Mouse (Mus musculus) cerebellum, postnatal 4 days (tissue): ENCODE data around the gene Tmem259.
A peak's percentile ranks its signal among the peaks of the same experiment; 100 is the strongest.

Experiments used
- DNase-seq, 2 experiments: peaks; one replicate each; pipeline ENCODE4 v3.0.0; 2022; ENCODE audit warnings: low spot score in 2 of 2, mixed read lengths in 1 of 2

Tmem259 gene

GRCm38 (mm10) chr10:80016511-80016910, 32.4 kb upstream of the Tmem259 start, which contains the start of gene Arhgap45:
Gene Arhgap45 (plus strand): TSS chr10:80016653.
- DNase-seq = no peak

GRCm38 (mm10) chr10:80015583-80015982, 31.5 kb upstream of the Tmem259 start:
- no peak for DNase-seq

GRCm38 (mm10) chr10:80014484-80015290, 30.6 kb upstream of the Tmem259 start:
- DNase-seq = no peak

- no peak for DNase-seq
Observed at GRCm38 (mm10) chr10:80013609-80014008, 29.5 kb upstream of the Tmem259 start.

GRCm38 (mm10) chr10:80011740-80012139, 27.6 kb upstream of the Tmem259 start:
- no peak for DNase-seq

- DNase-seq = no peak
Observed at GRCm38 (mm10) chr10:80004233-80004705, 20.1 kb upstream of the Tmem259 start.

- no peak for DNase-seq
Observed at GRCm38 (mm10) chr10:80003374-80004232, 19.5 kb upstream of the Tmem259 start.

GRCm38 (mm10) chr10:80002829-80003228, 18.7 kb upstream of the Tmem259 start:
- DNase-seq = no peak

GRCm38 (mm10) chr10:80001945-80002344, 17.8 kb upstream of the Tmem259 start:
- DNase-seq = no peak

GRCm38 (mm10) chr10:79997819-79998218, 13.7 kb upstream of the Tmem259 start:
- DNase-seq = peak in 1 of 2 experiments; percentile 66

- peak in 1 of 2 experiments; percentile 72 for DNase-seq
Observed at GRCm38 (mm10) chr10:79997034-79997760, 13.1 kb upstream of the Tmem259 start.

GRCm38 (mm10) chr10:79996272-79997033, 12.3 kb upstream of the Tmem259 start, which contains the start of gene Abca7:
Gene Abca7 (plus strand): TSS chr10:79996494.
- peak; percentile 98 to 99 for DNase-seq

- DNase-seq = no peak
Observed at GRCm38 (mm10) chr10:79995636-79996035, 11.5 kb upstream of the Tmem259 start.

GRCm38 (mm10) chr10:79994397-79995115, 10.4 kb upstream of the Tmem259 start:
- no peak for DNase-seq

GRCm38 (mm10) chr10:79991548-79991947, 7.4 kb upstream of the Tmem259 start:
- DNase-seq = no peak

- no peak for DNase-seq
Observed at GRCm38 (mm10) chr10:79991099-79991498, 7.0 kb upstream of the Tmem259 start.

- no peak for DNase-seq
Observed at GRCm38 (mm10) chr10:79989870-79990269, 5.7 kb upstream of the Tmem259 start.

- no peak for DNase-seq
Observed at GRCm38 (mm10) chr10:79989272-79989786, 5.2 kb upstream of the Tmem259 start.

GRCm38 (mm10) chr10:79988506-79989271, 4.6 kb upstream of the Tmem259 start, which contains the start of gene Cnn2:
Gene Cnn2 (plus strand): TSS chr10:79988584.
- no peak for DNase-seq
